Mouse (Mus musculus): ENCODE data around the gene Synpr.

DNA sequence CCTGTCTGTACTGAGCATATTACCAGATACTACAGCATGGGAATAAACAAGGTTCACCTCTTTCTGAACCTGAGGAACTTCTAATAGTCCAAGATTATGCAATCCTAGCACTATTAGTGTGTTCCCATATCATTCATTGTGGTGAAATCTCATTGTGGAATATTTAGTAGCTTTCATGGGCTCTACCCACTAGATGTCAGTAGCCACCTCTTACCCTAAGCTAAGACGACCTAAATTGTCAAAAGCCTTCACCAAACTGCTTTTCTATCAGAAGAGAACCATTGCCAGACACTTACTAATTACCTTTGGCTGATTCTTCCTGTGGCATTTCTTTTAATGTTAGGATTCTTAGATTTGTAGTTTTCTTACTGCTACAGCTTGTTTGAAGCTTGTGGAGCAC lies 174.8 kb downstream of the Synpr start:
- no peak for TF ChIP-seq POLR2A (IDR thresholded peaks at IDR 0.05; ENCODE audit: control insufficient read depth, extremely low read depth, insufficient read depth, low read length, poor library complexity)
- no peak for TF ChIP-seq CTCF (IDR thresholded peaks at IDR 0.05; ENCODE audit: borderline replicate concordance, control insufficient read depth, extremely low read depth, insufficient read depth, low read length, poor library complexity)

Data from thymus, adult 2 months (tissue).